Mouse (Mus musculus) heart, adult 11 months (tissue): Measurements from ENCODE around the gene Abtb1.

ENCODE experiments used
- DNase-seq: peaks from one replicate; pipeline ENCODE4 v3.0.0; 2022

The Abtb1 gene

DNA sequence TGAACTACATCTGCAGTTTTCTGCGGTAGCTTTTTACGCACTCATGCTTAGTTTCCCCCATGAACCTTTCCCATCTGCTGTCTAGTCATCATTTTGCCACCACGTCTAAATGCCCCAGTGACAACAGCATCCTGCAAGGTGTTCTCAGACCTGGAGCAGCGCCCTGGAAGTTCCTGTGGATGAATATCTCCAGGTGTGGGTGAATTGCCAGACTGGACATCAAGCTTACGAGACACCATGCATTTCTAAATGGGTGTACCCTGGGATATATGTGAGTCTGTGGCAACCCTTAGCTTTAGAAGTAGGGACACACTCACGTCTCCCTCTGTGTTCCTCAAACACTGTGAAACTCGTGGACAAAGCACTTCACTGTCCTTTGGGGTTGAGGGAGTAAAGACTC, 41.6 kb downstream of the Abtb1 start:
- no peak for DNase-seq

DNA sequence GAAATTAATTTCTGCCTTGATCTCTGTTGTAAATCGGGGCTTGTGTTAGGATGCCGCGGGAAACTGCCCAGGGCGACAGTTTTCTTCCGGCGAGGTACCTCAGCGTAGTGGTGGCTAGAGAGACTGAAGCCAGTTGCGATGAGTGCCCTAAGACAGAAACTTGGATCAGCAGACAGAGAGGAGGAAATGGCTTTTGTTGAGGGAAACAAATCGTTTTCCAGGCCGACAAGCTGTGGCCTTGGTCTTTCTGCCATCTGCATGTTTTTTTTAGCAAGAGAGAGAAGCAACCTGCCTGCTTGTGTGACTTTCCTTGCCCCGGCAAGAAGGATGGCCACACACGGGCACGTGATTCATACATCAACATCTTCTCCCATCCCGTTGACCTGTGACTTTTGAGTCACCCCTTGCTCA, 47.2 kb downstream of the Abtb1 start:
- no peak for DNase-seq

DNA sequence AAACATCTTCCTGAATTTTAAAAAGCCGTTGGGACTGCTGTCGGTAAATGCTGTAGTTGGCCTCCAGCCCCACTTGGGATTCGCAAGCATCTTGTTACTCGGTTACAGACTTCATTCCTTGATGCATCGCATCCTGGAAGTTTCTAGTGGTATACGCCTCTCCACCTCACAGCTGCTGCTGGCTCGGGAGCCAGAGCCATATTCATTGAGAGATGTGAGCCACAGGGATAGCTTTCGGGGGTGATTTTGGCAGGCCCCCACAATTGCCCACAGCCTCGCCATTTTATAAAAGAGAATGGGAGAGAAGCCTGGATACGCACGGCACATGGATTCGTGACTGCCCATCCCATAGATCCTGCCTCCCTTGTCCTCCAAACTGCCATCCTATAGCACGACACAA, 47.9 kb downstream of the Abtb1 start:
- no peak for DNase-seq

DNA sequence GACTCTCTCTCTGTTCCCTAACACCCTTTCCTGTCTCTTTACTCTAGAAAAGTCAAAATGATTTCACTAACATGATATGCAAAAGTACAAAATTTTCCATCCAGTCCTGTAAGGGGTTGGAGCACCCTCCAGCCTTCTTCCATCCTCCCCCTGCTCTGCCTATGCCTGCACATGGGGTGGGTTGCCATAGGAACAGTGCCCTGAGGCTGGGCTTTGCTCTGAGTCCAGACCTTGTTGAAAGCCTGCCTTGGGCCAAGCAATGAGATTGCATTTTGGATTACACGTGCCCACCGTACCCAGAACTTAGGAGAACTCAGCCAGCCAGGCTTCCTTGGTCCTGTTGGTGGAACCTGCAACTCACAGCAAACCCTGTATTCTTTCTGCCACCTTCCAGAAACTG, 48.5 kb downstream of the Abtb1 start:
- DNase-seq = no peak

DNA sequence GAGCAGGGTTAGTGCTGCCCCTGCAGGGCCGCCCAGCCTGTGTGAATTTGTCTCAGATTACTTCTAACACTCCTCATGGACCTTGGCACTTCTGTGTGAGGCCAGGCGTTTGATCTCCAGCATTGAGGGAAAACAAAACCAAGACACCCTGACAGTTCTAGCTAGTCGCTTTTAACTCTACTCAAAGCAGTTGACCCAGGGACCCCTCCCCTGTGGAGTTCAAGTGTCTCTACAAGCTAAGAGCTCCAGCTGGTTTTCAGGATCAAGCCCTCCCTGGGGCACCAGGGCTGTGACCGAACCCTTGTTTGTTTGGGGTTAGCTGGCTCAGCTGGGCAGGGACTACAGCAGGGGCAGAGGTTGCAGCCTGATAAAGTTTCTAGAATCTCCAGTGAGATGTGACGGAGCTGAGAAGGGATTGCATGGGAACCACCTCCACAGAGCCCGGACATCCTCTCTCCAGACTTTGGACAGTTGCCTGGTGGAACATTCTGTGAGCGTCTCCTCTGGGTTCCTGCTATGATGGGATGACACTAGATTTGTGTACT, 49.6 kb downstream of the Abtb1 start:
- DNase-seq = peak; percentile 97

DNA sequence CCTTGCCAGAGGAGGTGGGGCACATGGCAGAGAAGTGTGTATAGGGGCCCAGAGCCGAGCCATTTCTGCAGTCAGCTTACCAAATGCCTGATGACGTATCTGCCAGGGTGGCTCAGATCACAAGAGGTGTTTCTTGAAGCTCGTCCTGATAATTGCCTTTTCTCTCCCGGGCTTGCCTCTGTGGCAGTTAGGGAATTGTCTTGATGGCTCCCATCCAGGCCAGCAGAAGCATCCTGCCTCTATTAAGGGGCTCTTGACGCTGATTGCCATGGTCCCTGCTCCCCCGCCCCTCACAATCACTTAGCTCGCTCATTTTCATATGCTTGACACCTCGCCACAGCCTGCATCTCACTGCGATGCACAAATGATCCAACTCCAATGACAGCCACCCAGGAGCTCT, 50.5 kb downstream of the Abtb1 start:
- no peak for DNase-seq

DNA sequence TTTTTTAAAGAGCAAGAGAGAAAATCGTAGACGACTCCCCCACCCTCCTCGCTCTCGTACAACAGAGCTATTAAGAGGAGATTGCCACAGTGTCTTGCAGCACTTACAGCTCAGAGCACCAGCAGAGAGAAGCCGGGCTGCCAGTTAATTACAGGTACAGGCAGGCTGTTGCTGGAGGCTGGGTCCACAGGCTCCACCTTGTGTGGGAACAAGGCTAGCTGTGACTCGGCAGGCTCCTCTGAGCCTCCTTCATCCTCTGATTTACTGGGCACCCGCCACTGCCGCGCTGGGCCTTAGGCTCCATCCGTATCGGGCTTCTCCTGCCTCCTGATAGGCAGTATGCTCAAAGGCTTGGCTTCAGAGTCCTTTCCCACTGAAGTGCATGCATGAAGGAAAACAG, 53.6 kb downstream of the Abtb1 start:
- no peak for DNase-seq

DNA sequence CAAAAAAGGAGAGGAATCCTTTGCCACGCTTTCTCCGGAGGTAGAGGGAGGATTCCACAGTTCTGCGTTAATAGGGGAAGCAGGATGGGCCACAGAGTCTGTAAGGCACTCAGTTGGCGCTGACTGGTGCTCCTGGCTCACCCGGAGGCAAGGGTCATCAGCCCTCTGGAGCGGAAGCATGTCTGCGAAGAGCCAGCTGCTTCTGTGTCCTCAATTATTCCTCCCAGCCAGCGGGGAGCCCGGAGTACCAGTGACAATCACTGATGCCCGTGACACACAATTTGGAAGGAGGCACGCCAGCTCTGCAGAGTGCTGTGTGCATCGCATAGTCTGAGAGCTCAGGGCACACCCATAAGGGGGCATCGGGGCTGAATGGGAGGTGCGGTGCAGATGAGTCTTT, 54.3 kb downstream of the Abtb1 start:
- peak; percentile 95 for DNase-seq

DNA sequence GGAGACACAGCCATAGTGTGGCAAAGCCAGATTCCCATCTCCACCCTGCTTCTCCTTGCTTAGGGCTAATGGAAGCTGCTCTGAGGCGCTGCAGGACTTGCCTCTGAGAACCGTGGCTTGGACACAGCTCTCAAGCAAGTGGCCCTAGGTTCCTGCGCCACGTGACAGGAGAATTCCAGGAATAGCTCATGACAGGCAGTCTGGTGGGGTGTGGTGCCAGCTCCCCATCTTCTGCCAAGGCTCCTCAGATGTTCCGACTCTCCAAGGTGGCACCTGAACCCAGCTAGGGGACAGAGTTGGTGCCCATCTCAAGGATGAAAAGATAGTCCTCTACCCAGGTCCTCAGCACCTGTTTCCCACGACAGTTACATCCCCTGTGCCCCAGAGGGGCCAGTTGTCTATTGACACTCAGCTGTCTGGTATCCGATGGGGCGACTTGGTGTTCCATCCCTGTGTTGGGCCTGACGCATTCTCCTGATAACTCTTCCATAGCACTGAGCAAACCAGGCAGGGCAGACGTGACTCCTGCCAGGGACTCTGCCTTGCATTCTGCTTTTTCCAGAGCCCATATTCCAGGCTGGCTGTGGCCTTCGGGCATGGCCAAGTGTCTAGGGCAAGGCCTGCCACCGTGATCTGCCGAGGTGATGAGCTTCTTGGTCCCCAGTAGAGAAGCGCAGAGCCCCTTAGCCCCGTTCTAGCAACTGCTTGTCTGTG, 54.9 kb downstream of the Abtb1 start:
- DNase-seq = peak; percentile 97
